Mouse (Mus musculus) testis, postnatal 10 days (tissue): Measurements from ENCODE around the gene Itga9.

Source experiments
- DNase-seq: peaks from one replicate; pipeline ENCODE4 v3.0.0; 2021; ENCODE audit warnings: low spot score

The Itga9 gene

GRCm38 (mm10) chr9:118924554-118925085 lies 318.1 kb downstream of the Itga9 start:
- no peak for DNase-seq

GRCm38 (mm10) chr9:118925286-118926110 lies 319.0 kb downstream of the Itga9 start:
- DNase-seq = peak; percentile 99

DNA sequence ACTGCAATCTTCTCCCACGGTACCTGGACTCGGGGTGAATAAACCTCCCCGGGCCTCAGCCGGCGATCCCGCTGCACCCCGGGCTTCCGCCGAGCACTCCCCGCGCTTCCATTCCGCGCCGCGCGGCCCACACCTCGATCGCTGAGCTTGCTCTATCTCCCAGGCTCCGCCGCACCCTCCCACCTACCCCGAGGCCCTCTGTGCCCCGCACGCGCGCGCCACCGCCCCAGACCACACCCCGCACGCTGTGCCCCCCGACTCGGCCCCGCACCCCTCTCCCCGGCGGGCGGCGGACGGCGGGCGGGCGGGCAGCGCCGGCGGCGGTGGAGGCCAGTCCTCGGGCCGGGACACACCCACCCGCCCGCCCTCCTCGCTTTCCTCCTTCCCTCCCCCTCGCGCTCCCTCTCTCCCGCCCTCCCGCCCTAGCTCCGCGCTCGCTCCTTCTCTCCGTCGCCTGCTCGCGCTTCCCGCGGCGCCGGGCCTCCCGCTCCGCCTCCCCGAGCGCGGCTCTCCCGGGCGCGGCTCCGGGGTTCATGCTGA lies 319.7 kb downstream of the Itga9 start, which contains the start of gene Ctdspl:
Gene Ctdspl (plus strand): TSS at position 343 of the 540 bp plus-strand sequence.
- peak; percentile 79 for DNase-seq

DNA sequence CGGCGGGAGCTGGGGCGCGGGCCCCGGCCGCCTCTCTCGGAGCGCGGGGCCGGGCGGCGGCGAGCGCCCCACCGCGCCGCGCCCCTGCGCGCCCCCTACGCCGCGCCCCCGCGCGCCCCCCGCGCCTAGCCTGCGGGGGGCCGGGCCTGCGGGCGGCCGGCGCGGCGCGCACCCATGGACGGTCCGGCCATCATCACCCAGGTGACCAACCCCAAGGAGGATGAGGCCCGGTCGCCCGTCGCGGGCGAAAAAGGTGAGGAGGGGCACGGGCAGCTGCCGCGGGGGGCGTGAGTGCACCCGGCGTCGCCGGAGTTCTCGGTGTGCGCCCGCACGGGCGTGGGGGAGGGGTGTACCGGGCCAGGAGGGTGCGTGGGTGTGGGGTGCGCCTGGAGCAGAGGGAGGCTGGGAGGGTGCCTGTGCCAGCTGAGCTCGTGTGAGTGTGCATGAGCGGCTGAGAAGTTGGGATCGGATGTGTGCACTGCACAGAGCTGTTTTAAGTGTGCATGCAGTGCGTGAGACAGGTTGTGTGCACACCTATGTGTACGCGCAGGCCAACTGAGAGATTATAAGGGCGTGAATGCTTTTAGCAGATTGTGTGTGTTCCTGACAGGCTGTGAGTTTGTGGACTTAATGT lies 320.3 kb downstream of the Itga9 start:
- DNase-seq = peak; percentile 86

DNA sequence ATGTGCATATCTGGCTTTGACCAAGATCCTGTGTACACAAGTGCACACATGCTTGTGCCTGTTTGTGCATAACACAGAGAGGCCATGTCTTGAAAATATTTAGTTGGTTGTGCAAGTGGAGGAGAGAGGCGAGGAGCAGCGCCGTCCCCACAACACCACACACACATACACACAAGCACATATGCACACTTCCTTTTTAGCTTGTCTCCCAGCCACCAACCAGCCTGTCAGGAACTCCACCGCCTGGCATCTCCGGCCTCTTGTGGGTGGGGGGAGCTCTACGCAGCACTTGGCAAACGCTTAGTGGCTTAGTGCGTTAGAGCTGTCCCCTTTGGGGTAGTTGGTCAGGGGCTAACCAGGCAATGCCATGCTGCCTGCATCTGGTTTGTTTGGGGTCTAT lies 321.0 kb downstream of the Itga9 start:
- DNase-seq = no peak

- no peak for DNase-seq
Observed at GRCm38 (mm10) chr9:118928007-118928406, 321.5 kb downstream of the Itga9 start.

DNA sequence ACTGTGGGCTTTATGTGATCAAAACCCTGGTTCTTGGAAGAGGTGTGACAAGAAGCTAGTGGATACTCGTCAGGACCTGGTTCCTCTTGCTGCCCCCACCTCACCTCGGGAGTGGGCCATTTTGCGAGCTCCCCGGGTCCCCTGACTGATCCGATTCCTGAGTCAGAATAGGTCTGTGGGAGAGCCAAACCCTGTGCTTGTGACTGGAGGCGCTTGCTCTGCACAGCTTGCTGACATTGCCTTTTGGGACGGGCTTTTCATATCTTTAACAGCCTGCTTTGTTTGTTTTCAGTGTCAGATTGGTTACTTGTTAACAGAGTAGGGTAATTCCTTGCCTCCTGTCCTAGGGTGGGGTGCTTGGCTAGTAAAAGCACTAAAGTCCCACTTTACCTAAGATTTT lies 322.2 kb downstream of the Itga9 start:
- no peak for DNase-seq

- DNase-seq = no peak
Observed at GRCm38 (mm10) chr9:118930611-118931010, 324.1 kb downstream of the Itga9 start.

GRCm38 (mm10) chr9:118933800-118934199 lies 327.3 kb downstream of the Itga9 start:
- DNase-seq = no peak

- DNase-seq = no peak
Observed at GRCm38 (mm10) chr9:118934319-118934718, 327.8 kb downstream of the Itga9 start.

DNA sequence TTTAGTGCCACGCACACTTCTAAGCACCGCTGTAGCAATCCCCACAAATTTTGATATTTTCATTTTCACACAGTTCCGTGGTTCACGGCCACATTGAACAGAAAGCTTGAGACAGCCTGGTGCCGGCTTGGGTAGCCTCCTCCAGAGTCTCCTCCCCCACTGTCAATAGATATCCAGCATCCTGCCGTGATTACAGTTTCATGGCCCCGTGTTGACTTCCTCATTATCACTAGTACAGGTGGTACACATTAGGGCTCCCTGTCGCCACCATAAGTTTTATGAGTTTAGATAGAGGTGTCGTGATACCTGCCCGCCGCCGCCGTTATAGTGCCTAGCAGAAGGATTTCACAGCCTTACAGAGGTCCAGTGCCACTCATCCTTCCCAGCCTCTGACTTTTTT lies 328.6 kb downstream of the Itga9 start:
- DNase-seq = no peak

DNA sequence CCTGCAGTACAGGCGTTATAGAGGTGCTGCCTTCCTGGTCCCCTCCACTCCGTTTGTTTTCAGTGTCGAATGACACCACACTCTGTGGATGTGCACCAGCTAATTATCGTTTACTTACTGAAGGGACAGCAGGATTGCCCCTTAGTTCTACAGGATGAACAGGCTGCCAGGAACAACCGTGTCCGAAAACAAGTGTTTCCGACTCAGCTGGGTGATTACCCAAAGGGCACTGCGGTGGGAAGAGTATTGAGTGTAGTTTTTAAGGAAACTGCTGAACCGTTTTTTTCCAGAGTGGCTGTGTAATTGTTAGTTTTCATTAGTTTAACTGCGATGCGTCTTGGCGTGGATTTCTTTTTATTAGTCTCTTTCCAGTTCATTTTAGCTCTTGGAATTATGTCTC lies 329.6 kb downstream of the Itga9 start:
- no peak for DNase-seq

DNA sequence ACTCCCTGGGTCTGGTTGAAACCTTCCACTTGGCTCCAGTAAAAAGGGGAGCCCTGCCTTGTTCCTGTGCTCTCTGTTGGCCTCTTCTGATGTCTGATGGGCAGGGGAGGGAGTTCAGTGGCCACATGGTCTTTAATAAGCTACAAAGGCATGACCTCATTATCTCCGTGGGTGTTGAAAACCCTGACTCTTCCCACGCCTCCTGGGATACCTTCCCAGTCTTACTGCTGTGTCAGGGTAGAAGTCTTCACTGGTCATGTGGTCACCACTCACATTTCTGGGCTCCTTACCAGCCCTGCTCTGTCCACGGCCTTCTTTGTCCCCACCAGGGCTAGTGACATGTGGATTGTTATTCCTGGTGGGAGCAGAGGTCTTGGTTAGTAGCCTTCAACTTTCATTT lies 331.0 kb downstream of the Itga9 start:
- DNase-seq = peak; percentile 64

DNA sequence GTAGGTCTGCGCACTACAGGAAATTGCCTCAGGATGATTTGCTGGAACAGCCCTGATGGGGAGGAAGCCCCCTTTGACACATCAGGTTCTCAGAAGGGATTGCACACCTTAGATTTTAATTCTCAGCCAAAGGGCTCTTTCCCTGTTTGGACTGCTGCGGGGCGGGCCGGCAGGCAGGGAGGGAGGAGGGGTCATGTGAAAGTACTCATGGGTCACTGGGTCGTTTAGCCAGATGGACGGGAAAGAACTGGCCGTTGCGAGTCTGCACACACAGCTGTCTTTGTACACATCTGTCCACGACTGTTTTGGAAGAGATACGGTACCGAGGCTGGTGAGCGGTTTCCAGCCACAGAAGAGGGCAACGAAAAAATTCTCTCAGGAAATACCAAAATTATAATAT lies 332.9 kb downstream of the Itga9 start:
- DNase-seq = no peak

DNA sequence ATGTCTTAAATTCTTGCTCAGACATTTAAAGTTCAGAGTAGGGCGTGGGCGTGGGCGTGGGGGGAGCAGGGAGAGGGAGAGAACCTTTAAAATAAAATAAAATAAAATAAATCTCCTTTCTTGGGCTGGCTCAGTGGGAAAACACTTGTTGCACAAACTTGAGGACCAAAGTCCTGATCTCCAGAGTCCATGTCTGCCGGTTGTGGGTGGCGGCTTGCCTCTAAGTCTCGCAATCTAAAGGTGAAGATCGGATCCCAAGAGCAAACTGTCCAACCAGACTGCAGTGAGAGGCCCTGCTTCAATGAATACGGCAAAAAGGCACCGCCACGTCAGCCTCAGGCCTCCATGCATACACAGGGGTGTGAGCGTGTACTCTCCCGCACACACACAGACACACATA lies 333.3 kb downstream of the Itga9 start:
- no peak for DNase-seq

DNA sequence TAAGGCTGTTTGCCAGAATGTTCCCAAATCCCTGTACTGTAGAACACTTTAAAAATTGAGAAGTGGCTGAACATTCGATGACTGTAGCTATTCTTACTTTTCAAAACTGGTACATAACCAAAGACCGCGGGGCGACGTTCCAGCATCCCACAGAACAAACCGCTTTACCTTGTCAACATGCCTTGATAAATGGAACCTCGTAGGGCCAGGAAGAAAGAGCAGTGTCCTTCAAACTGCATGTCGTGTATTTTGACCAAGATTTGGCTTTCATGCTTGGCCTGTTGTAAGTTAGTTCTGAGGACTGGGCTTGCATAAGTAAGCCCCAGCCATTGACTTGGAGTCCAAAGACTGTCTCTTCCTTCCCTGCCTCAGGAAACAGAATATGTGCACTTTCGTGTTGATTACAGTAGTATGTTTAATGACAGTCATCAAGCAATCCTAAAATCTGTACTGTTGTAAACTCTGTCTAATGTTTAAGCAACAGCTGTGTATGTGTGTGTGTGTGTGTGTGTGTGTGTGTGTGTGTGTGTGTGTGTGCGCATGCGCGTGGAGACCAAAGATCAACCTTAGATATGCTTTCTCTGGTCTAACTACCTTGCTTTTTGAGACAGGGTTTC lies 334.2 kb downstream of the Itga9 start:
- no peak for DNase-seq

GRCm38 (mm10) chr9:118942030-118942429 lies 335.5 kb downstream of the Itga9 start:
- no peak for DNase-seq

GRCm38 (mm10) chr9:118943941-118944340 lies 337.5 kb downstream of the Itga9 start:
- DNase-seq = no peak

DNA sequence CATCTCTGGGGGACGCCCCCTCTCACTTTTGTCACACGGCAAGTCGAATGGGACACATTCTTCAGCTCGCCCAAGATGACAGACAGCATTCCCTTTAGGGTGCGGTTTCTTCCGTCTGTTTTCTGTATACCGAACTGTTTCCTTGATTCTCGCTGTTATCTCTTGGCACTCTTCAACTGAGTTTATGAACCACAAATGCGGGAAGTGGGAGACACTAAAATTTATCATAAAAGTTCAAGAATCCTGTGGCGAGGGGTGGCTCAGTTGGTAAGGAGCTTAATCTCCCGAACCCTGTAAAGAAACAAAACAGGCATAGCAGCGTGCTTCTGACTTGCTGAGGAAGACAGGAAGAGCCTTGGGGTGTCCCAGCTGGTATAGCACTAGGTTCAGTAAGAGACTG lies 337.9 kb downstream of the Itga9 start:
- no peak for DNase-seq

- no peak for DNase-seq
Observed at GRCm38 (mm10) chr9:118948486-118948885, 342.0 kb downstream of the Itga9 start.

DNA sequence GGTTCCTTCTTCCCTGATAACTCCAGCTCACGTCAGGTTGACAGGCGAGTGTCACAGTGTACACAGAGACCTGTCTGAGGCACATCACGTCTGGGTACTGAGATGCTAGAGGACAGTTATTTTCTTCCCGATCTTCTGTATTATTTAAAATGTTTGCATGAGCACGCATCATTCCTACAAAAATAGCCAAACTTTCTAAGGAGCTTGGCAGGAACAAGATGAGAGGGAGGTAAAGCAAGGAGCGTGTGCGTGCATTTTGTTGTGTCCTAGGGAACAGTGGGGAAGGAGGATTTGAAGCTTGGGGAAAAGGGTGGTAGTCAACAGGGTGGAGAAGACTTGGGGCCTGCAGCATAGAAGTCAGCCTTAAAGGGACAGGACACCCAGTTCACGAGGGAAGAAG lies 342.6 kb downstream of the Itga9 start:
- no peak for DNase-seq

DNA sequence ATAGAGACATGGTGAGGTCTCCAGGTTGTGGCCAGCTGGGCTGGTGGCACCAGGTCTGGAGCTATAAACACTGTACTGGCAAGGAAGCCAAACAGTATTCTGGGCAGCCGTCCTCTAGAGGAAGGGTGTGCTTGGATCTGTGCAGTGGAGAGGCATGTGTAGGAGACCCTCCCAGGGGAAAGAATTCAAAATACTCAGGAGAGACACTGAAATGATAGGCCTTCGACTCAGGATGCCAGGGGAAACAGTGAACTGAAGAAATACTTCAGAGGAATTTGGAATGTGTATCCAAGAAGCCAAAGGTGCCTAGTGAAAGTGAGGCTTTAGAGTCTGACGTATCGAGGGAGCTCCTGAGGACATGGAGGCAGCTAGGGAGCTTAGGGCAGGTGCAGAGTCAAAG lies 343.2 kb downstream of the Itga9 start:
- DNase-seq = no peak

- DNase-seq = no peak
Observed at GRCm38 (mm10) chr9:118950061-118950460, 343.6 kb downstream of the Itga9 start.
